Mouse (Mus musculus) left cerebral cortex, postnatal 25 days (tissue): Measurements from ENCODE around the gene Slc9b1. TPM values are rescaled to one million over a fixed set of nuclear protein-coding genes. Genes with fewer than 3 reads are reported as not detected.

Experiments
- DNase-seq, 2 experiments: peaks; one replicate each; pipeline ENCODE4 v3.0.0; 2022; ENCODE audit warnings: low spot score in 2 of 2, mixed read lengths in 1 of 2
- intact Hi-C: fragments of 180-260 bp; cut with DNase I; formaldehyde crosslinking; loops from one replicate; pipeline ENCODE4 v1.15.1; 2025
- total RNA-seq, 2 experiments: library from RNA; stranded (reverse); gene quantifications; 2 replicates each; pipeline ENCODE4 v1.2.3; 2021

Slc9b1 gene
- total RNA-seq = not detected

- intact Hi-C loops = no loop called here
- no peak for DNase-seq
Measured at GRCm38 (mm10) chr3:135347739-135348264, at the start of gene Slc9b1. TSS of gene Slc9b1 (plus strand) at chr3:135348029.

GRCm38 (mm10) chr3:135298560-135298959, 49.3 kb upstream of the Slc9b1 start:
- intact Hi-C loops = no loop called here
- DNase-seq = peak; percentile 10 to 81

GRCm38 (mm10) chr3:135300081-135300480, 47.7 kb upstream of the Slc9b1 start:
- no peak for DNase-seq
- intact Hi-C loops = no loop called here

GRCm38 (mm10) chr3:135304060-135304459, 43.8 kb upstream of the Slc9b1 start:
- intact Hi-C loops = no loop called here
- no peak for DNase-seq

- no peak for DNase-seq
- intact Hi-C loops = no loop called here
Measured at GRCm38 (mm10) chr3:135304566-135304965, 43.3 kb upstream of the Slc9b1 start.

- intact Hi-C loops = no loop called here
- DNase-seq = peak; percentile 17 to 44
Measured at GRCm38 (mm10) chr3:135307411-135308259, 40.2 kb upstream of the Slc9b1 start, which contains the start of gene Slc9b2. TSS of gene Slc9b2 (plus strand) at chr3:135307700.

- DNase-seq = no peak
- intact Hi-C loops = no loop called here
Measured at GRCm38 (mm10) chr3:135312916-135313491, 34.8 kb upstream of the Slc9b1 start.

GRCm38 (mm10) chr3:135313727-135314126, 34.1 kb upstream of the Slc9b1 start:
- DNase-seq = no peak
- intact Hi-C loops = no loop called here

GRCm38 (mm10) chr3:135314811-135315210, 33.0 kb upstream of the Slc9b1 start:
- intact Hi-C loops = no loop called here
- DNase-seq = no peak

- intact Hi-C loops = no loop called here
- no peak for DNase-seq
Measured at GRCm38 (mm10) chr3:135315720-135316425, 32.0 kb upstream of the Slc9b1 start.

GRCm38 (mm10) chr3:135318331-135318730, 29.5 kb upstream of the Slc9b1 start:
- DNase-seq = no peak
- intact Hi-C loops = no loop called here

- intact Hi-C loops = no loop called here
- peak; percentile 3 to 7 for DNase-seq
Measured at GRCm38 (mm10) chr3:135324354-135324753, 23.5 kb upstream of the Slc9b1 start.

GRCm38 (mm10) chr3:135327176-135327575, 20.7 kb upstream of the Slc9b1 start:
- DNase-seq = no peak
- intact Hi-C loops = no loop called here

- intact Hi-C loops = no loop called here
- no peak for DNase-seq
Measured at GRCm38 (mm10) chr3:135327601-135328000, 20.2 kb upstream of the Slc9b1 start.

GRCm38 (mm10) chr3:135328560-135328959, 19.3 kb upstream of the Slc9b1 start:
- intact Hi-C loops = no loop called here
- DNase-seq = peak; percentile 11 to 12

- intact Hi-C loops = no loop called here
- no peak for DNase-seq
Measured at GRCm38 (mm10) chr3:135332691-135333090, 15.1 kb upstream of the Slc9b1 start.

- no peak for DNase-seq
- intact Hi-C loops = no loop called here
Measured at GRCm38 (mm10) chr3:135333763-135334162, 14.1 kb upstream of the Slc9b1 start.

- DNase-seq = no peak
- intact Hi-C loops = no loop called here
Measured at GRCm38 (mm10) chr3:135349022-135349421, 1.2 kb downstream of the Slc9b1 start.

GRCm38 (mm10) chr3:135351857-135352256, 4.0 kb downstream of the Slc9b1 start:
- intact Hi-C loops = no loop called here
- DNase-seq = no peak

- intact Hi-C loops = no loop called here
- no peak for DNase-seq
Measured at GRCm38 (mm10) chr3:135357394-135357793, 9.6 kb downstream of the Slc9b1 start.
